Mouse (Mus musculus): ENCODE data around the gene Nhej1.

Gene Nhej1

GRCm38 (mm10) chr1:75124346-75125321 is at the start of gene Nhej1:
Gene Nhej1 (minus strand): TSS chr1:75125200.
- DNase-seq, result peak; percentile 95

GRCm38 (mm10) chr1:75168472-75169464 is 43.8 kb upstream of the Nhej1 start, which contains the start of gene Zfand2b:
Gene Zfand2b (plus strand): TSS chr1:75168646.
- peak; percentile 98 for DNase-seq

GRCm38 (mm10) chr1:75168093-75168471 is 43.1 kb upstream of the Nhej1 start:
- no peak for DNase-seq

GRCm38 (mm10) chr1:75160256-75160617 is 35.2 kb upstream of the Nhej1 start:
- no peak for DNase-seq

- DNase-seq, result no peak
Measured at GRCm38 (mm10) chr1:75159540-75160255, 34.7 kb upstream of the Nhej1 start.

- no peak for DNase-seq
Measured at GRCm38 (mm10) chr1:75158990-75159389, 34.0 kb upstream of the Nhej1 start.

- no peak for DNase-seq
Measured at GRCm38 (mm10) chr1:75155837-75156236, 30.8 kb upstream of the Nhej1 start.

- no peak for DNase-seq
Measured at GRCm38 (mm10) chr1:75148727-75149126, 23.7 kb upstream of the Nhej1 start.

GRCm38 (mm10) chr1:75147411-75148135 is 22.6 kb upstream of the Nhej1 start:
- DNase-seq, result no peak

- no peak for DNase-seq
Measured at GRCm38 (mm10) chr1:75145589-75145988, 20.6 kb upstream of the Nhej1 start.

- DNase-seq, result peak; percentile 97
Measured at GRCm38 (mm10) chr1:75142301-75143261, 17.6 kb upstream of the Nhej1 start, which contains the start of the genes Cnppd1 and Retreg2. Gene Cnppd1 (minus strand): TSS chr1:75142711. Gene Retreg2 (plus strand): TSS chr1:75142778.

- DNase-seq, result peak; percentile 75
Measured at GRCm38 (mm10) chr1:75141486-75142190, 16.6 kb upstream of the Nhej1 start.

- DNase-seq, result no peak
Measured at GRCm38 (mm10) chr1:75140601-75141190, 15.7 kb upstream of the Nhej1 start.

- DNase-seq, result no peak
Measured at GRCm38 (mm10) chr1:75138448-75138847, 13.4 kb upstream of the Nhej1 start.

GRCm38 (mm10) chr1:75136730-75137129 is 11.7 kb upstream of the Nhej1 start:
- DNase-seq, result no peak

- DNase-seq, result no peak
Measured at GRCm38 (mm10) chr1:75136293-75136692, 11.3 kb upstream of the Nhej1 start.

- DNase-seq, result no peak
Measured at GRCm38 (mm10) chr1:75133421-75134207, 8.6 kb upstream of the Nhej1 start, which contains the start of gene Slc23a3. Gene Slc23a3 (minus strand): TSS chr1:75133890.

GRCm38 (mm10) chr1:75128641-75129040 is 3.6 kb upstream of the Nhej1 start:
- DNase-seq, result no peak

Measured in lung, postnatal 14 days (tissue).